Mouse (Mus musculus) ES-E14 (cell line): ENCODE measurements at regions not wholly inside any gene's neighbourhood (a gene's known extent, or its start where the extent isn't known, plus 50 kb on each side); places are given as distances from the start of the nearest gene placed in this dataset.

ENCODE experiments used
- CHD2 ChIP-seq: IDR thresholded peaks from 2 replicates; pipeline ENCODE4 v1.6.1; 2014; ENCODE audit warnings: mild to moderate bottlenecking, low read depth, low read length, inconsistent platforms
- HCFC1 ChIP-seq: IDR thresholded peaks from 2 replicates; pipeline ENCODE4 v1.6.1; 2012; ENCODE audit warnings: low read length, inconsistent platforms, borderline replicate concordance; ENCODE audit not compliant: insufficient read depth
- MAFK ChIP-seq: IDR thresholded peaks from 2 replicates; pipeline ENCODE4 v1.6.1; 2014; ENCODE audit warnings: mild to moderate bottlenecking, low read depth, low read length, inconsistent platforms; ENCODE audit not compliant: insufficient read depth
- ZNF384 ChIP-seq: IDR thresholded peaks from 2 replicates; pipeline ENCODE4 v1.6.1; 2012; ENCODE audit warnings: low read depth, low read length, inconsistent platforms

DNA sequence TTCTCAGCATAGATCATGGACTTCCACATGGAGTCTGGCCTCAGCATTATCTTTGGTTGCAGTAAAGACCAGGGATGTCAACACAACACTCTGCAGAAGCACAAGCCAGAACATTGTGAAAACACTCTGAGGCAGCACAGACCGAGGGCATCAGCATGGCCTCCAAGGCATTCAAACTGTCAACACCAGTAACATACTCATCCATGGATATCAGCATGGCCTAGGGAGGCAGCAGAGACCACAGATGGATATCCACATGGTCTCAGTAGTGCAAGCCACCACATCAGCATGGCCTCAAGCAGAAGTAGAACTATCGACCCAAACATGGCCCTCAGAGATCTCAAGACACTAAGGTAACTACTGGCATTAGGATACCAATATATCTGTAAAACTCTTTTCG is 935.8 kb downstream of the Slitrk1 start:
- TF ChIP-seq MAFK (no peak), HCFC1 (no peak), ZNF384 (no peak), CHD2 (no peak)
